Mouse (Mus musculus): Measurements from ENCODE around the gene Sptb. TPM values are rescaled to one million over a fixed set of nuclear protein-coding genes. Genes with fewer than 3 reads are reported as not detected.

The Sptb gene
- polyA plus RNA-seq, 1 experiment from 2014 or later, result 2.5 TPM

GRCm38 (mm10) chr12:76596292-76597023, 113.9 kb downstream of the Sptb start:
- 57% methylated on average over 14 of the region's 15 CpGs for WGBS
- Histone ChIP-seq H3K4me1 (replicated peaks) (peaks cover 17% of the 10 kb centered on the region), H3K27ac (no peak overlapping the region), H3K4me3 (no peak overlapping the region), H3K9me3 (no peaks in the 10 kb centered on the region), H3K9ac (no peak overlapping the region), H3K27me3 (peaks cover 6% of the 10 kb centered on the region; the same call in 1 of the 2 replicates), H3K36me3 (no peaks in the 10 kb centered on the region), H3K4me2 (no peak overlapping the region)
- ATAC-seq (ENCODE audit: low FRiP score), result peak; percentile 40

- H3K4me1 ChIP-seq (replicated peaks), result peaks cover 17% of the 10 kb centered on the region
- H3K36me3 ChIP-seq, result no peaks in the 10 kb centered on the region
These were observed 114.5 kb downstream of the Sptb start for GRCm38 (mm10) chr12:76595830-76596229.

GRCm38 (mm10) chr12:76594556-76594955, 115.8 kb downstream of the Sptb start:
- H3K4me3 ChIP-seq, result no peak overlapping the region
- 67% methylated on average over 3 of the region's 3 CpGs for WGBS
- no peak overlapping the region for H3K27ac ChIP-seq
- no peak overlapping the region for H3K4me2 ChIP-seq
- H3K9ac ChIP-seq, result no peak overlapping the region
- H3K9me3 ChIP-seq, result no peaks in the 10 kb centered on the region
- peaks cover 17% of the 10 kb centered on the region for H3K4me1 ChIP-seq (replicated peaks)
- peaks cover 6% of the 10 kb centered on the region; the same call in 1 of the 2 replicates for H3K27me3 ChIP-seq
- ATAC-seq (ENCODE audit: low FRiP score), result peak; percentile 40
- H3K36me3 ChIP-seq, result no peaks in the 10 kb centered on the region

More at GRCm38 (mm10) chr12:76595830-76596229, 114.5 kb downstream of the Sptb start:
- Histone ChIP-seq H3K27me3 (peaks cover 6% of the 10 kb centered on the region; the same call in 1 of the 2 replicates), H3K4me2 (no peak overlapping the region), H3K9me3 (no peaks in the 10 kb centered on the region), H3K4me3 (no peak overlapping the region), H3K27ac (no peak overlapping the region), H3K9ac (no peak overlapping the region)
- ATAC-seq (ENCODE audit: low FRiP score), result no peak
- 70% methylated on average over 2 of the region's 2 CpGs for WGBS

- 6% methylated on average over 7 of the region's 7 CpGs for whole genome bisulfite sequencing
- H3K4me2 ChIP-seq, result no peak overlapping the region
- peaks cover 17% of the 10 kb centered on the region for H3K4me1 ChIP-seq (replicated peaks)
- no peak overlapping the region for H3K9ac ChIP-seq
- 0 out of 2 replicates have a peak, but pooled peaks have one; percentile 27 for ATAC-seq (ENCODE audit: low FRiP score)
- H3K4me3 ChIP-seq, result no peak overlapping the region
- peak overlapping the region; percentile 52; the same call in 1 of the 2 replicates for H3K27ac ChIP-seq
- peaks cover 6% of the 10 kb centered on the region; the same call in 1 of the 2 replicates for H3K27me3 ChIP-seq
- no peaks in the 10 kb centered on the region for H3K36me3 ChIP-seq
- H3K9me3 ChIP-seq, result no peaks in the 10 kb centered on the region
These were observed 116.5 kb downstream of the Sptb start for GRCm38 (mm10) chr12:76593839-76594322.

GRCm38 (mm10) chr12:76593254-76593653, 117.1 kb downstream of the Sptb start:
- no peak overlapping the region for H3K4me2 ChIP-seq
- H3K9me3 ChIP-seq, result no peaks in the 10 kb centered on the region
- H3K27ac ChIP-seq, result no peak overlapping the region
- H3K27me3 ChIP-seq, result peaks cover 6% of the 10 kb centered on the region; the same call in 1 of the 2 replicates
- no peak overlapping the region for H3K9ac ChIP-seq
- no peak for ATAC-seq (ENCODE audit: low FRiP score)
- H3K36me3 ChIP-seq, result no peaks in the 10 kb centered on the region
- peaks cover 17% of the 10 kb centered on the region for H3K4me1 ChIP-seq (replicated peaks)
- WGBS, result 81% methylated on average over 6 of the region's 6 CpGs
- no peak overlapping the region for H3K4me3 ChIP-seq

GRCm38 (mm10) chr12:76592213-76592612, 118.1 kb downstream of the Sptb start:
- H3K4me2 ChIP-seq, result no peak overlapping the region
- no peak overlapping the region for H3K9ac ChIP-seq
- peaks cover 6% of the 10 kb centered on the region; the same call in 1 of the 2 replicates for H3K27me3 ChIP-seq
- no peak for ATAC-seq (ENCODE audit: low FRiP score)
- H3K9me3 ChIP-seq, result no peaks in the 10 kb centered on the region
- peaks cover 17% of the 10 kb centered on the region for H3K4me1 ChIP-seq (replicated peaks)
- WGBS, result 56% methylated on average over 1 of the region's 1 CpGs
- H3K4me3 ChIP-seq, result no peak overlapping the region
- H3K27ac ChIP-seq, result no peak overlapping the region
- H3K36me3 ChIP-seq, result no peaks in the 10 kb centered on the region

- no peak for ATAC-seq (ENCODE audit: low FRiP score)
- H3K4me3 ChIP-seq, result no peak overlapping the region
- H3K4me2 ChIP-seq, result no peak overlapping the region
- peaks cover 3% of the 10 kb centered on the region; the same call in 1 of the 2 replicates for H3K27me3 ChIP-seq
- H3K36me3 ChIP-seq, result no peaks in the 10 kb centered on the region
- H3K9me3 ChIP-seq, result no peaks in the 10 kb centered on the region
- no peak overlapping the region for H3K9ac ChIP-seq
- WGBS, result 80% methylated on average over 3 of the region's 3 CpGs
- peaks cover 15% of the 10 kb centered on the region for H3K4me1 ChIP-seq (replicated peaks)
- H3K27ac ChIP-seq, result no peak overlapping the region
These were observed 119.3 kb downstream of the Sptb start for GRCm38 (mm10) chr12:76591037-76591436.

GRCm38 (mm10) chr12:76589531-76589930, 120.8 kb downstream of the Sptb start:
- no peaks in the 10 kb centered on the region for H3K36me3 ChIP-seq
- H3K9me3 ChIP-seq, result no peaks in the 10 kb centered on the region
- H3K4me1 ChIP-seq (replicated peaks), result peaks cover 11% of the 10 kb centered on the region
- H3K27me3 ChIP-seq, result no peaks in the 10 kb centered on the region; the same call in 1 of the 2 replicates
- H3K4me2 ChIP-seq, result no peak overlapping the region
- H3K4me3 ChIP-seq, result no peak overlapping the region
- no peak overlapping the region for H3K27ac ChIP-seq
- no peak for ATAC-seq (ENCODE audit: low FRiP score)
- 84% methylated on average over 6 of the region's 6 CpGs for WGBS
- no peak overlapping the region for H3K9ac ChIP-seq

- peaks cover 10% of the 10 kb centered on the region; the same call in 1 of the 2 replicates for H3K4me1 ChIP-seq (replicated peaks)
- no peaks in the 10 kb centered on the region for H3K36me3 ChIP-seq
- H3K9me3 ChIP-seq, result no peaks in the 10 kb centered on the region
- no peak overlapping the region for H3K4me3 ChIP-seq
- no peaks in the 10 kb centered on the region for H3K27me3 ChIP-seq
- H3K9ac ChIP-seq, result no peak overlapping the region
- no peak for ATAC-seq (ENCODE audit: low FRiP score)
- 65% methylated on average over 11 of the region's 11 CpGs for WGBS
- H3K4me2 ChIP-seq, result no peak overlapping the region
- H3K27ac ChIP-seq, result no peak overlapping the region
These were observed 123.0 kb downstream of the Sptb start for GRCm38 (mm10) chr12:76587357-76587756.

- Histone ChIP-seq H3K4me1 (replicated peaks) (peaks cover 14% of the 10 kb centered on the region; the same call in 1 of the 2 replicates), H3K4me3 (no peak overlapping the region), H3K36me3 (no peaks in the 10 kb centered on the region), H3K9me3 (no peaks in the 10 kb centered on the region), H3K4me2 (no peak overlapping the region), H3K27ac (no peak overlapping the region), H3K27me3 (no peaks in the 10 kb centered on the region), H3K9ac (no peak overlapping the region)
- ATAC-seq (ENCODE audit: low FRiP score), result no peak
These were observed 125.3 kb downstream of the Sptb start for GRCm38 (mm10) chr12:76585028-76585427.

- H3K27ac ChIP-seq, result no peak overlapping the region
- peaks cover 14% of the 10 kb centered on the region; the same call in 1 of the 2 replicates for H3K4me1 ChIP-seq (replicated peaks)
- H3K9me3 ChIP-seq, result no peaks in the 10 kb centered on the region
- no peak for ATAC-seq (ENCODE audit: low FRiP score)
- H3K27me3 ChIP-seq, result no peaks in the 10 kb centered on the region
- no peak overlapping the region for H3K9ac ChIP-seq
- 87% methylated on average over 7 of the region's 7 CpGs for WGBS
- no peak overlapping the region for H3K4me2 ChIP-seq
- no peaks in the 10 kb centered on the region for H3K36me3 ChIP-seq
- H3K4me3 ChIP-seq, result no peak overlapping the region
These were observed 126.9 kb downstream of the Sptb start for GRCm38 (mm10) chr12:76583454-76583853.

- no peaks in the 10 kb centered on the region for H3K27me3 ChIP-seq
- H3K4me3 ChIP-seq, result no peak overlapping the region
- no peak overlapping the region for H3K4me2 ChIP-seq
- H3K27ac ChIP-seq, result no peak overlapping the region
- 33% methylated on average over 6 of the region's 6 CpGs for WGBS
- H3K9me3 ChIP-seq, result no peaks in the 10 kb centered on the region
- H3K36me3 ChIP-seq, result no peaks in the 10 kb centered on the region
- peaks cover 14% of the 10 kb centered on the region; the same call in 1 of the 2 replicates for H3K4me1 ChIP-seq (replicated peaks)
- peak; percentile 36; the same call in 1 of the 2 replicates for ATAC-seq (ENCODE audit: low FRiP score)
- peak overlapping the region; percentile 13; the same call in 1 of the 2 replicates for H3K9ac ChIP-seq
These were observed 127.5 kb downstream of the Sptb start for GRCm38 (mm10) chr12:76582841-76583240.
